Mouse (Mus musculus) midbrain, embryonic 13.5 days (tissue): ENCODE measurements around the gene Acox1. TPM values are rescaled to one million over a fixed set of nuclear protein-coding genes. Genes with fewer than 3 reads are reported as not detected.

Experiments used
- ATAC-seq: fragments of 200-750 bp; cut with Nextera tagmentation; 2 replicates; pipeline ENCODE4 v1.8.0; 2017; ENCODE audit warnings: mild to moderate bottlenecking, moderate TSS enrichment, moderate library complexity
- H3K27ac ChIP-seq: fragments of 300-500 bp; sonication (generic); 2 replicates; pipeline ENCODE4 v1.5.1; 2015; ENCODE audit warnings: inconsistent platforms, mild to moderate bottlenecking, moderate library complexity
- H3K27me3 ChIP-seq: fragments of 300-500 bp; sonication (generic); 2 replicates; pipeline ENCODE4 v1.6.1; 2015; ENCODE audit warnings: mild to moderate bottlenecking, inconsistent platforms
- H3K36me3 ChIP-seq: fragments of 300-500 bp; sonication (generic); 2 replicates; pipeline ENCODE4 v1.6.1; 2015; ENCODE audit warnings: mild to moderate bottlenecking, inconsistent platforms
- H3K4me1 ChIP-seq: fragments of 300-500 bp; sonication (generic); replicated peaks from 2 replicates; pipeline ENCODE4 v1.6.1; 2015; ENCODE audit warnings: inconsistent platforms
- H3K4me2 ChIP-seq: fragments of 300-500 bp; sonication (generic); replicated peaks from 2 replicates; pipeline ENCODE4 v1.6.1; 2015; ENCODE audit warnings: moderate library complexity, mild to moderate bottlenecking, inconsistent platforms
- H3K4me3 ChIP-seq: fragments of 300-500 bp; sonication (generic); replicated peaks from 2 replicates; pipeline ENCODE4 v1.5.1; 2015; ENCODE audit warnings: mild to moderate bottlenecking, inconsistent platforms
- H3K9ac ChIP-seq: fragments of 300-500 bp; sonication (generic); replicated peaks from 2 replicates; pipeline ENCODE4 v1.6.1; 2015; ENCODE audit warnings: mild to moderate bottlenecking, inconsistent platforms
- H3K9me3 ChIP-seq: fragments of 300-500 bp; sonication (generic); 2 replicates; pipeline ENCODE4 v1.6.1; 2016; ENCODE audit warnings: mild to moderate bottlenecking, inconsistent platforms
- WGBS: fragments of 180-500 bp; shearing (Covaris S2); methylation state at CpG from one replicate; pipeline ENCODE4 v1.1.7; 2015; 5-methylcytosine and 5-hydroxymethylcytosine counted together
- polyA plus RNA-seq: library from polyadenylated mRNA; unstranded; fragments of >200 nt; fragmentation: Nextera tagmentation; extraction: Ambion mirVana; gene quantifications from 2 replicates; pipeline ENCODE4 v1.2.1, GENCODE M21; 2015

The Acox1 gene
- polyA plus RNA-seq, 1 experiment from 2014 or later: 50.3 TPM

- H3K36me3 ChIP-seq: peaks cover 80% of the 10 kb centered on the region
- no peak overlapping the region for H3K9ac ChIP-seq
- ATAC-seq: no peak
- WGBS: 90% methylated on average over 11 of the region's 11 CpGs
- peaks cover 16% of the 10 kb centered on the region for H3K4me1 ChIP-seq
- H3K9me3 ChIP-seq: no peaks in the 10 kb centered on the region
- H3K4me2 ChIP-seq: no peak overlapping the region
- H3K27me3 ChIP-seq: no peaks in the 10 kb centered on the region
- peak overlapping the region; percentile 51; the same call in 1 of the 2 replicates for H3K27ac ChIP-seq
- H3K4me3 ChIP-seq: no peak overlapping the region
Measured at GRCm38 (mm10) chr11:116186360-116186759, 12.5 kb downstream of the Acox1 start.

GRCm38 (mm10) chr11:116185836-116186235, 13.0 kb downstream of the Acox1 start:
- Histone ChIP-seq H3K27me3 (no peaks in the 10 kb centered on the region), H3K4me3 (no peak overlapping the region), H3K36me3 (peaks cover 79% of the 10 kb centered on the region), H3K9ac (no peak overlapping the region), H3K4me1 (peaks cover 16% of the 10 kb centered on the region), H3K9me3 (no peaks in the 10 kb centered on the region), H3K4me2 (no peak overlapping the region), H3K27ac (peak overlapping the region; percentile 51; the same call in 1 of the 2 replicates)
- no peak for ATAC-seq
- WGBS: 85% methylated on average over 3 of the region's 3 CpGs

- Histone ChIP-seq H3K4me1 (no peaks in the 10 kb centered on the region), H3K27ac (no peak overlapping the region), H3K9me3 (no peaks in the 10 kb centered on the region), H3K4me3 (no peak overlapping the region), H3K9ac (no peak overlapping the region), H3K4me2 (no peak overlapping the region), H3K36me3 (peaks cover 94% of the 10 kb centered on the region), H3K27me3 (no peaks in the 10 kb centered on the region)
- WGBS: 91% methylated on average over 20 of the region's 20 CpGs
- ATAC-seq: no peak
Measured at GRCm38 (mm10) chr11:116178411-116179121, 20.3 kb downstream of the Acox1 start.

- Histone ChIP-seq H3K4me1 (no peaks in the 10 kb centered on the region), H3K4me2 (no peak overlapping the region), H3K9me3 (no peaks in the 10 kb centered on the region), H3K27ac (no peak overlapping the region), H3K9ac (no peak overlapping the region), H3K27me3 (no peaks in the 10 kb centered on the region), H3K4me3 (no peak overlapping the region), H3K36me3 (peaks cover 96% of the 10 kb centered on the region)
- WGBS: 80% methylated on average over 7 of the region's 7 CpGs
- no peak for ATAC-seq
Measured at GRCm38 (mm10) chr11:116176010-116176409, 22.8 kb downstream of the Acox1 start.

- no peaks in the 10 kb centered on the region for H3K4me1 ChIP-seq
- ATAC-seq: no peak
- H3K9me3 ChIP-seq: no peaks in the 10 kb centered on the region
- no peak overlapping the region for H3K27ac ChIP-seq
- no peak overlapping the region for H3K4me3 ChIP-seq
- WGBS: 92% methylated on average over 22 of the region's 22 CpGs
- H3K4me2 ChIP-seq: no peak overlapping the region
- no peaks in the 10 kb centered on the region for H3K27me3 ChIP-seq
- H3K9ac ChIP-seq: no peak overlapping the region
- H3K36me3 ChIP-seq: peaks cover 86% of the 10 kb centered on the region
Measured at GRCm38 (mm10) chr11:116174775-116175448, 23.9 kb downstream of the Acox1 start.

GRCm38 (mm10) chr11:116171959-116172358, 26.9 kb downstream of the Acox1 start:
- WGBS: 80% methylated on average over 2 of the region's 2 CpGs

GRCm38 (mm10) chr11:116170003-116170800, 28.6 kb downstream of the Acox1 start:
- peaks cover 47% of the 10 kb centered on the region for H3K36me3 ChIP-seq
- H3K4me3 ChIP-seq: no peak overlapping the region
- H3K4me2 ChIP-seq: no peak overlapping the region
- 92% methylated on average over 5 of the region's 5 CpGs for WGBS
- no peaks in the 10 kb centered on the region for H3K9me3 ChIP-seq
- no peaks in the 10 kb centered on the region for H3K27me3 ChIP-seq
- no peak overlapping the region for H3K9ac ChIP-seq
- H3K27ac ChIP-seq: no peak overlapping the region
- H3K4me1 ChIP-seq: peaks cover 17% of the 10 kb centered on the region
- ATAC-seq: no peak

More at GRCm38 (mm10) chr11:116171959-116172358, 26.9 kb downstream of the Acox1 start:
- Histone ChIP-seq H3K9me3 (no peaks in the 10 kb centered on the region), H3K27ac (no peak overlapping the region), H3K4me2 (no peak overlapping the region), H3K36me3 (peaks cover 58% of the 10 kb centered on the region), H3K4me1 (peaks cover 7% of the 10 kb centered on the region), H3K27me3 (no peaks in the 10 kb centered on the region), H3K4me3 (no peak overlapping the region), H3K9ac (no peak overlapping the region)
- no peak for ATAC-seq

- WGBS: 89% methylated on average over 3 of the region's 3 CpGs
- H3K9ac ChIP-seq: no peak overlapping the region
- ATAC-seq: no peak
- no peak overlapping the region for H3K27ac ChIP-seq
- no peak overlapping the region for H3K4me3 ChIP-seq
- no peaks in the 10 kb centered on the region for H3K9me3 ChIP-seq
- H3K36me3 ChIP-seq: peaks cover 47% of the 10 kb centered on the region
- peaks cover 17% of the 10 kb centered on the region for H3K4me1 ChIP-seq
- H3K4me2 ChIP-seq: no peak overlapping the region
- no peaks in the 10 kb centered on the region for H3K27me3 ChIP-seq
Measured at GRCm38 (mm10) chr11:116169214-116169613, 29.6 kb downstream of the Acox1 start.

- peak within 1 kb of the TSS; percentile 95 for H3K27ac ChIP-seq
- H3K4me3 ChIP-seq: peak within 1 kb of the TSS; percentile 82
- H3K9me3 ChIP-seq: no peaks in the 10 kb centered on the region
- WGBS: under 1% methylated on average over 40 of the region's 40 CpGs
- peak; percentile 99 for ATAC-seq
- peak within 1 kb of the TSS; percentile 90 for H3K9ac ChIP-seq
- peaks cover 20% of the 10 kb centered on the region for H3K4me1 ChIP-seq
- no peaks in the 10 kb centered on the region for H3K27me3 ChIP-seq
- peaks cover 46% of the 10 kb centered on the region for H3K36me3 ChIP-seq
- H3K4me2 ChIP-seq: peak within 1 kb of the TSS; percentile 71
Measured at GRCm38 (mm10) chr11:116167884-116168439, 30.9 kb downstream of the Acox1 start, which contains the start of gene Fbf1. Gene Fbf1, minus strand, starts transcription at chr11:116168166.

GRCm38 (mm10) chr11:116167232-116167631, 31.6 kb downstream of the Acox1 start:
- Histone ChIP-seq H3K4me2 (peak overlapping the region; percentile 71), H3K27me3 (no peaks in the 10 kb centered on the region), H3K9ac (peak overlapping the region; percentile 90), H3K27ac (peak overlapping the region; percentile 95), H3K36me3 (peaks cover 40% of the 10 kb centered on the region), H3K4me1 (peaks cover 25% of the 10 kb centered on the region), H3K4me3 (peak overlapping the region; percentile 82), H3K9me3 (no peaks in the 10 kb centered on the region)
- WGBS: 10% methylated on average over 6 of the region's 6 CpGs
- ATAC-seq: no peak

- H3K27ac ChIP-seq: no peak overlapping the region
- H3K36me3 ChIP-seq: peaks cover 63% of the 10 kb centered on the region
- no peak for ATAC-seq
- 0 out of 2 replicates have a peak overlapping the region, but pooled peaks have one; percentile 19 for H3K9ac ChIP-seq
- H3K4me3 ChIP-seq: no peak overlapping the region
- no peak overlapping the region for H3K4me2 ChIP-seq
- no peaks in the 10 kb centered on the region for H3K27me3 ChIP-seq
- 35% methylated on average over 9 of the region's 9 CpGs for WGBS
- peaks cover 23% of the 10 kb centered on the region for H3K4me1 ChIP-seq
- H3K9me3 ChIP-seq: no peaks in the 10 kb centered on the region
Measured at GRCm38 (mm10) chr11:116163002-116163401, 35.8 kb downstream of the Acox1 start.
